Mouse (Mus musculus) heart, postnatal 0 days (tissue): ENCODE data around the gene Naglu. TPM values are rescaled to one million over a fixed set of nuclear protein-coding genes. Genes with fewer than 3 reads are reported as not detected.

Source experiments
- ATAC-seq: fragments of 200-750 bp; cut with Nextera tagmentation; 2 replicates; pipeline ENCODE4 v1.8.0; 2017; ENCODE audit warnings: low read depth, moderate number of reproducible peaks, moderate library complexity; ENCODE audit not compliant: insufficient read depth
- DNase-seq: peaks from one replicate; pipeline ENCODE4 v3.0.0-alpha.2; 2016; ENCODE audit warnings: low spot score
- H3K27ac ChIP-seq: fragments of 300-500 bp; sonication (generic); 2 replicates; pipeline ENCODE4 v1.5.1; 2014; ENCODE audit warnings: low read depth, mild to moderate bottlenecking
- H3K27me3 ChIP-seq: fragments of 300-500 bp; sonication (generic); 2 replicates; pipeline ENCODE4 v1.6.1; 2014; ENCODE audit warnings: low read length, mixed read lengths; ENCODE audit not compliant: control insufficient read depth, insufficient read depth
- H3K36me3 ChIP-seq: fragments of 300-500 bp; sonication (generic); replicated peaks from 2 replicates; pipeline ENCODE4 v1.6.1; 2014; ENCODE audit warnings: low read length, mixed read lengths; ENCODE audit not compliant: control insufficient read depth, insufficient read depth
- H3K4me1 ChIP-seq: fragments of 300-500 bp; sonication (generic); 2 replicates; pipeline ENCODE4 v1.6.1; 2014; ENCODE audit warnings: antibody characterized with exemption; ENCODE audit not compliant: control insufficient read depth, insufficient read depth
- H3K4me2 ChIP-seq: fragments of 300-500 bp; sonication (generic); 2 replicates; pipeline ENCODE4 v1.6.1; 2014; ENCODE audit warnings: low read depth, mild to moderate bottlenecking, low read length, moderate library complexity
- H3K4me3 ChIP-seq: fragments of 300-500 bp; sonication (generic); 2 replicates; pipeline ENCODE4 v1.5.1; 2014; ENCODE audit warnings: low read depth, low read length
- H3K9ac ChIP-seq: fragments of 300-500 bp; sonication (generic); replicated peaks from 2 replicates; pipeline ENCODE4 v1.6.1; 2014; ENCODE audit warnings: low read depth, low read length, mixed read lengths
- H3K9me3 ChIP-seq: fragments of 300-500 bp; sonication (generic); replicated peaks from 2 replicates; pipeline ENCODE4 v1.6.1; 2016; ENCODE audit warnings: low read length; ENCODE audit not compliant: control insufficient read depth
- CTCF ChIP-seq: IDR thresholded peaks from 2 replicates; pipeline ENCODE4 v1.5.1; 2016; ENCODE audit warnings: antibody characterized with exemption, control low read depth, low read depth
- EP300 ChIP-seq: IDR thresholded peaks from 2 replicates; pipeline ENCODE4 v1.6.1; 2016; ENCODE audit warnings: antibody characterized with exemption, low read depth
- whole genome bisulfite sequencing: fragments of 180-500 bp; shearing (Covaris S2); extraction: QIAGEN DNeasy Blood & Tissue Kit; methylation state at CpG from one replicate; pipeline ENCODE4 v1.1.7; 2014; 5-methylcytosine and 5-hydroxymethylcytosine counted together
- polyA plus RNA-seq: library from polyadenylated mRNA; unstranded; fragments of >200 nt; fragmentation: Nextera tagmentation; extraction: Ambion mirVana; gene quantifications from 2 replicates; pipeline ENCODE4 v1.2.1, GENCODE M21; 2015
- total RNA-seq: library from RNA; depleted of rRNA; stranded (reverse); fragments of >200 nt; gene quantifications from 2 replicates; pipeline ENCODE4 v1.2.3, GENCODE M21; 2014; ENCODE audit warnings: low replicate concordance

The Naglu gene
- total and polyA plus RNA-seq, 2 experiments from 2014 or later, result 10.3 to 15.8 TPM

- TF ChIP-seq CTCF (no peak), EP300 (no peak)
- ATAC-seq (peak; percentile 42; the same call in 1 of the 2 replicates), DNase-seq (no peak)
- peaks cover 2% of the 10 kb centered on the region; the same call in 1 of the 2 replicates for H3K4me1 ChIP-seq
- no peak overlapping the region for H3K4me3 ChIP-seq
- H3K9me3 ChIP-seq, result no peaks in the 10 kb centered on the region
- H3K9ac ChIP-seq, result no peak overlapping the region
- no peak overlapping the region for H3K4me2 ChIP-seq
- H3K36me3 ChIP-seq, result peaks cover 74% of the 10 kb centered on the region
- WGBS, result 60% methylated on average over 6 of the region's 6 CpGs
- H3K27ac ChIP-seq, result 0 out of 2 replicates have a peak overlapping the region, but pooled peaks have one; percentile 0
- H3K27me3 ChIP-seq, result no peaks in the 10 kb centered on the region
Observed at GRCm38 (mm10) chr11:101051051-101051493, 18.7 kb upstream of the Naglu start.

GRCm38 (mm10) chr11:101051617-101052016 lies 18.2 kb upstream of the Naglu start:
- H3K36me3 ChIP-seq, result peaks cover 69% of the 10 kb centered on the region
- no peak overlapping the region for H3K4me3 ChIP-seq
- no peak for ATAC-seq
- WGBS, result 69% methylated on average over 8 of the region's 8 CpGs
- H3K27ac ChIP-seq, result no peak overlapping the region
- TF ChIP-seq CTCF, result no peak
- TF ChIP-seq EP300, result no peak
- DNase-seq, result no peak
- no peak overlapping the region for H3K9ac ChIP-seq
- H3K9me3 ChIP-seq, result no peaks in the 10 kb centered on the region
- H3K27me3 ChIP-seq, result no peaks in the 10 kb centered on the region
- peaks cover 7% of the 10 kb centered on the region; the same call in 1 of the 2 replicates for H3K4me1 ChIP-seq
- H3K4me2 ChIP-seq, result no peak overlapping the region

GRCm38 (mm10) chr11:101052751-101053473 lies 16.9 kb upstream of the Naglu start:
- ATAC-seq, result no peak
- Histone ChIP-seq H3K27me3 (no peaks in the 10 kb centered on the region), H3K4me1 (peaks cover 18% of the 10 kb centered on the region), H3K9ac (no peak overlapping the region), H3K27ac (peak overlapping the region; percentile 59), H3K36me3 (peaks cover 56% of the 10 kb centered on the region), H3K4me2 (no peak overlapping the region), H3K9me3 (no peaks in the 10 kb centered on the region), H3K4me3 (no peak overlapping the region)
- DNase-seq, result no peak
- TF ChIP-seq EP300, result no peak
- TF ChIP-seq CTCF, result no peak
- 80% methylated on average over 10 of the region's 10 CpGs for WGBS

- no peak overlapping the region for H3K4me3 ChIP-seq
- H3K9ac ChIP-seq, result no peak overlapping the region
- H3K9me3 ChIP-seq, result no peaks in the 10 kb centered on the region
- DNase-seq (no peak), ATAC-seq (no peak)
- 100% methylated on average over 1 of the region's 1 CpGs for WGBS
- no peaks in the 10 kb centered on the region for H3K27me3 ChIP-seq
- H3K27ac ChIP-seq, result no peak overlapping the region
- H3K4me2 ChIP-seq, result no peak overlapping the region
- H3K36me3 ChIP-seq, result peaks cover 45% of the 10 kb centered on the region
- TF ChIP-seq EP300 (no peak), CTCF (peak; percentile 32)
- peaks cover 24% of the 10 kb centered on the region for H3K4me1 ChIP-seq
Observed at GRCm38 (mm10) chr11:101053974-101054373, 15.8 kb upstream of the Naglu start.

GRCm38 (mm10) chr11:101055418-101055817 lies 14.4 kb upstream of the Naglu start:
- H3K27ac ChIP-seq, result 0 out of 2 replicates have a peak overlapping the region, but pooled peaks have one; percentile 83

More at GRCm38 (mm10) chr11:101055418-101055817, 14.4 kb upstream of the Naglu start:
- ATAC-seq (no peak), DNase-seq (no peak)
- H3K9me3 ChIP-seq, result no peaks in the 10 kb centered on the region
- peaks cover 31% of the 10 kb centered on the region for H3K36me3 ChIP-seq
- 64% methylated on average over 14 of the region's 14 CpGs for WGBS
- no peak overlapping the region for H3K4me3 ChIP-seq
- H3K4me1 ChIP-seq, result peaks cover 37% of the 10 kb centered on the region
- H3K9ac ChIP-seq, result no peak overlapping the region; the same call in 1 of the 2 replicates
- H3K4me2 ChIP-seq, result no peak overlapping the region
- TF ChIP-seq CTCF (no peak), EP300 (no peak)
- no peaks in the 10 kb centered on the region for H3K27me3 ChIP-seq
